Mouse (Mus musculus) lung, adult 2 months (tissue): Measurements from ENCODE around the gene Tet1.

Source experiments
- CTCF ChIP-seq: fragments of 200-500 bp; IDR thresholded peaks from 2 replicates; pipeline ENCODE4 v1.5.1; 2011; ENCODE audit warnings: mild to moderate bottlenecking, low read length, control low read depth; ENCODE audit not compliant: insufficient read depth
- POLR2A ChIP-seq: fragments of 200-500 bp; IDR thresholded peaks from 2 replicates; pipeline ENCODE4 v1.6.1; 2011; ENCODE audit warnings: low read depth, mild to moderate bottlenecking, control low read depth, low read length, borderline replicate concordance; ENCODE audit errors: extremely low read depth

DNA sequence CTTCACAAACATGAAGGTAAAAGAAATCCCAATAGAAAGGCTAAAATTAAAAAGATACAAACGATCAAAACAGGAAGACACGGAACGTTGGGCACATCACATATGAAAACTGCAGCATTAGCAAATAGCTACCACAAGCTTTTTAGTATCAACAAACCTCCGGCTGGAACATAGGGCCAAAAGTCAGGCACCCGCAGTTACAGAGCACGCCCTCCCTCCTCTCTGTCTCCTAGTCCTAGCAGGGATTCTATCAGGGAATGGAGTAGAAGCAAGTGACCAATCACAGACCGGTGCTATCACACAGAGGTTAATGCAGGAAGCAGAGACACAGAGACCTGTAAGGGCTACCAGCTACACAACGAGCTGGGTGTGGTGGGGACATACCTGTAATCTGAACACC, 84.3 kb downstream of the Tet1 start:
- TF ChIP-seq CTCF: no peak
- TF ChIP-seq POLR2A: no peak
